Mouse (Mus musculus): ENCODE measurements around the gene Nrp1.

The Nrp1 gene

GRCm38 (mm10) chr8:128358406-128358755 is at the start of gene Nrp1:
Gene Nrp1 (plus strand): TSS chr8:128358604.
- peak; percentile 59 to 72 for DNase-seq

- no peak for DNase-seq
Measured at GRCm38 (mm10) chr8:128320797-128321196, 37.6 kb upstream of the Nrp1 start.

- DNase-seq: no peak
Measured at GRCm38 (mm10) chr8:128327281-128327680, 31.1 kb upstream of the Nrp1 start.

- DNase-seq: no peak
Measured at GRCm38 (mm10) chr8:128327922-128328321, 30.5 kb upstream of the Nrp1 start.

- DNase-seq: no peak
Measured at GRCm38 (mm10) chr8:128329502-128329901, 28.9 kb upstream of the Nrp1 start.

- DNase-seq: no peak
Measured at GRCm38 (mm10) chr8:128335976-128336375, 22.4 kb upstream of the Nrp1 start.

- no peak for DNase-seq
Measured at GRCm38 (mm10) chr8:128338951-128339350, 19.5 kb upstream of the Nrp1 start.

- DNase-seq: no peak
Measured at GRCm38 (mm10) chr8:128339521-128339920, 18.9 kb upstream of the Nrp1 start.

- no peak for DNase-seq
Measured at GRCm38 (mm10) chr8:128350405-128350804, 8.0 kb upstream of the Nrp1 start.

GRCm38 (mm10) chr8:128351211-128351610 is 7.2 kb upstream of the Nrp1 start:
- DNase-seq: no peak

- DNase-seq: no peak
Measured at GRCm38 (mm10) chr8:128352821-128353220, 5.6 kb upstream of the Nrp1 start.

GRCm38 (mm10) chr8:128353999-128354398 is 4.4 kb upstream of the Nrp1 start:
- DNase-seq: no peak

- no peak for DNase-seq
Measured at GRCm38 (mm10) chr8:128355091-128355490, 3.3 kb upstream of the Nrp1 start.

GRCm38 (mm10) chr8:128356170-128356569 is 2.2 kb upstream of the Nrp1 start:
- no peak for DNase-seq

- DNase-seq: peak; percentile 87 to 93
Measured at GRCm38 (mm10) chr8:128356796-128357539, 1.4 kb upstream of the Nrp1 start.

GRCm38 (mm10) chr8:128357540-128358405 is 631 bp upstream of the Nrp1 start:
- peak; percentile 78 to 87 for DNase-seq

- DNase-seq: peak; percentile 69 to 81
Measured at GRCm38 (mm10) chr8:128358756-128359520, 534 bp downstream of the Nrp1 start.

- DNase-seq: peak; percentile 58 to 74
Measured at GRCm38 (mm10) chr8:128359521-128360318, 1.3 kb downstream of the Nrp1 start.

- DNase-seq: no peak
Measured at GRCm38 (mm10) chr8:128361343-128361870, 3.0 kb downstream of the Nrp1 start.

- peak; percentile 86 to 89 for DNase-seq
Measured at GRCm38 (mm10) chr8:128362940-128363595, 4.7 kb downstream of the Nrp1 start.

GRCm38 (mm10) chr8:128370496-128370895 is 12.1 kb downstream of the Nrp1 start:
- DNase-seq: no peak

GRCm38 (mm10) chr8:128371026-128371425 is 12.6 kb downstream of the Nrp1 start:
- DNase-seq: no peak
